Mouse (Mus musculus): ENCODE results near the gene Msx3. TPM values are rescaled to one million over a fixed set of nuclear protein-coding genes. Genes with fewer than 3 reads are reported as not detected.

Gene Msx3
- polyA plus RNA-seq, 1 experiment, result not detected

DNA sequence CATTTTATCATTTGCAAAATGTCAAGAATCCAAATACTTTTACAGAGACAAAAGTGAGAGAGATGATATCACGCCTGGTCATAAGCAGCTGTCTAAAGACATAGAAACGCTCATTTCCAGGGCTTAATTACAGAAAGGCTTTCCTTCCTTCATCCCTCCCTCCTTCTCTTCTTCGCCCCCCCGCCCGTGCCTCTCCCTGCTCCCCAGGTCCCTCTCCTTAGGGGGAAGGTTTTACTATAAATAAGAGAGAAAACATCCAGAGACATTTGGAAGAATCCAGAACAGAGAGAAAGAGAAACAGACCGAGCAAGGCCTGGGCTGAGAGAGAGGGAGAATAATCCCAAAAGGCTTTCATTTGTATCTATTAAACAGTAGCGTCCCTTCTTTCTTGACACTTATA lies 13.4 kb downstream of the Msx3 start:
- TF ChIP-seq CTCF (IDR thresholded peaks at IDR 0.05; ENCODE audit: control insufficient read depth, insufficient read depth, insufficient replicate concordance, low read depth, low read length) (no peak), POLR2A (IDR thresholded peaks at IDR 0.05; ENCODE audit: control insufficient read depth, low read depth, low read length) (no peak)
- no peak overlapping the region for H3K27ac ChIP-seq (ENCODE audit: control insufficient read depth, insufficient read depth, low read depth, low read length)
- peaks cover 2% of the 10 kb centered on the region for H3K36me3 ChIP-seq (ENCODE audit: control insufficient read depth, insufficient read depth, low read length)

DNA sequence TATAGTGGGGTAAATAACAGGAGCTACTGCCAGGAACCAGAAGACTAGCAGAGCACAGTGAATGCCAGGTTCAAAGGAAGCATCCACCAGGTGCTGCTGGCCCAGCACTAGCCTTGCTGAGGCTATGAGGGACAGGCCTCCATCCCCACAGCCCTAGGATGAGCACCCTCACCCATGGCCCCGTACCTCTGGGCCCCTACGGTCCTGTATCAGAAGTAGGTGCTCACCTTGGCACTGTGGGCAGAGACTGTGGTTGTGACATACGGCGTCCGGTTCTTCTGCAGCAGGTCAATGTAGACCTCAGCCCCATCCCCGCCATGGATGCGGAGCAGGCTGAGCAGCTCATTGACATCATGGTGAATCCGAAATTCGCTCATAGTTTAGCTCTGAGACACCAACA lies 15.5 kb downstream of the Msx3 start:
- H3K27ac ChIP-seq (ENCODE audit: control insufficient read depth, insufficient read depth, low read depth, low read length), result no peak overlapping the region
- H3K4me1 ChIP-seq (ENCODE audit: control insufficient read depth, insufficient read depth, low read length), result peaks cover 6% of the 10 kb centered on the region
- no peak overlapping the region for H3K4me3 ChIP-seq (ENCODE audit: control insufficient read depth, low read depth, low read length)
- no peaks in the 10 kb centered on the region for H3K27me3 ChIP-seq (ENCODE audit: control insufficient read depth, insufficient read depth, low read length)
- peaks cover 5% of the 10 kb centered on the region for H3K36me3 ChIP-seq (ENCODE audit: control insufficient read depth, insufficient read depth, low read length)
- TF ChIP-seq CTCF (IDR thresholded peaks at IDR 0.05; ENCODE audit: control insufficient read depth, insufficient read depth, insufficient replicate concordance, low read depth, low read length) (no peak), POLR2A (IDR thresholded peaks at IDR 0.05; ENCODE audit: control insufficient read depth, low read depth, low read length) (no peak)

More for the DNA sequence above, 13.4 kb downstream of the Msx3 start:
- no peaks in the 10 kb centered on the region for H3K27me3 ChIP-seq (ENCODE audit: control insufficient read depth, insufficient read depth, low read length)
- peak overlapping the region; percentile 94 for H3K4me3 ChIP-seq (ENCODE audit: control insufficient read depth, low read depth, low read length)
- H3K4me1 ChIP-seq (ENCODE audit: control insufficient read depth, insufficient read depth, low read length), result peaks cover 6% of the 10 kb centered on the region

DNA sequence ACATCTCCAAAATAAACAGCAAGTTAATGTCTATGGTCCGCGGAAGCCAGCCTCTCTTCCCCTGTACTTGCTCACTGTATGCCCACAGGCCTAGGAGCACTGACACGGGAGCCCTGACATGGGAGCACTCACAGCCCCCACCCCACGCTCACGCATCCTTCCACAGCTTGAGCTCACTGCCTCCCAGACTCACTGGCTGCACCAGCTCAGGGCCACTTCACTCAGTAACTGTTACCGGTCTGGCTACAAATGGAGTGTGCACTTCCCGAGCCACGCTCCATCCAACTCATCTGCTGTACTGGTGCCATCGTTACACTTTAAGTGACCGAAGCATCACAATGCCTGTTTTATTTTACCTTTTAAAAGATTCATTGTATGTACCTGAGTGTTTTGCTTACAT lies 16.5 kb downstream of the Msx3 start:
- no peak overlapping the region for H3K27ac ChIP-seq (ENCODE audit: control insufficient read depth, insufficient read depth, low read depth, low read length)
- TF ChIP-seq POLR2A (IDR thresholded peaks at IDR 0.05; ENCODE audit: control insufficient read depth, low read depth, low read length) (no peak), CTCF (IDR thresholded peaks at IDR 0.05; ENCODE audit: control insufficient read depth, insufficient read depth, insufficient replicate concordance, low read depth, low read length) (no peak)
- no peaks in the 10 kb centered on the region for H3K27me3 ChIP-seq (ENCODE audit: control insufficient read depth, insufficient read depth, low read length)
- H3K36me3 ChIP-seq (ENCODE audit: control insufficient read depth, insufficient read depth, low read length), result peaks cover 5% of the 10 kb centered on the region
- H3K4me1 ChIP-seq (ENCODE audit: control insufficient read depth, insufficient read depth, low read length), result peaks cover 6% of the 10 kb centered on the region
- no peak overlapping the region for H3K4me3 ChIP-seq (ENCODE audit: control insufficient read depth, low read depth, low read length)

DNA sequence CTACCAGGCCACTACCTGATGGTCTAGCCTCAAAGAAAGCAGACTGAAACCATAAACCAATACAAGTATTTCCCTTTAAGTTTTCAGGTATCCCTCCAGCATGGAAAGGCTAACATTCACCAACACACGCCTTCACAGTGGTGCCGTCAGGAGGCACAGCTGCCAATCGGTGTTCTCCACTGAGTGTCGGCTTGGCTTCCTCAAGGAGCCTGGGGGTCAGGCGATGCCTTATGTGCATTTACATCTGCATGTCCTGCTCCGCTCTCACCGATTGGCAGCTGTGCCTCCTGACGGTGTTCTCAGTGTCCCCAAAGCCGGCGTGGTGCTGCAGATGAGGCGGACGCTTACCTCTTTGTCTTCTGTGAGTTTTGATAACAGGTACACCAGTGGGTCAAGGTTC lies 17.1 kb downstream of the Msx3 start:
- H3K27ac ChIP-seq (ENCODE audit: control insufficient read depth, insufficient read depth, low read depth, low read length), result no peak overlapping the region
- no peaks in the 10 kb centered on the region for H3K27me3 ChIP-seq (ENCODE audit: control insufficient read depth, insufficient read depth, low read length)
- no peak overlapping the region for H3K4me3 ChIP-seq (ENCODE audit: control insufficient read depth, low read depth, low read length)
- H3K4me1 ChIP-seq (ENCODE audit: control insufficient read depth, insufficient read depth, low read length), result peaks cover 1% of the 10 kb centered on the region
- peaks cover 5% of the 10 kb centered on the region for H3K36me3 ChIP-seq (ENCODE audit: control insufficient read depth, insufficient read depth, low read length)
- TF ChIP-seq CTCF (IDR thresholded peaks at IDR 0.05; ENCODE audit: control insufficient read depth, insufficient read depth, insufficient replicate concordance, low read depth, low read length) (no peak), POLR2A (IDR thresholded peaks at IDR 0.05; ENCODE audit: control insufficient read depth, low read depth, low read length) (no peak)

DNA sequence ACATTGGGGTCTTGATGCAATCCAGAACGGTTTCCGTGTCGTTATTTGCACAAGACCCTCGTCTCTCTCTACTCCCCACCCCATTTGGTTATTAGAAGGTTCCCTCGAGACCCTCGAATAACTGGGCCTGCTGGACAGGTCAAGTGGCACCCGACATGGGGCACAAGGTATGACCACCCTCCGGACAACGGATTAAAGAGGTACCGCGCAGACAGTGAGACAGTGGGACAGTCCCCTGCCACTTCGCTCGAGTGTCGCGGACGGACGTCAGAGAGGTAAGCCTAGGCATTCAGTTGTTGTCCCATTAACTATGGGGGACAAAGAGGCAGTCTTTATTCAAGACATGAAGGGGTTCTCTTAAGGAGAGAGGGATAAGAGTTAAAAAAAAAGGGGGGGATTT lies 37.6 kb downstream of the Msx3 start:
- H3K4me3 ChIP-seq (ENCODE audit: control insufficient read depth, low read depth, low read length), result no peak overlapping the region
- H3K27ac ChIP-seq (ENCODE audit: control insufficient read depth, insufficient read depth, low read depth, low read length), result no peak overlapping the region
- H3K36me3 ChIP-seq (ENCODE audit: control insufficient read depth, insufficient read depth, low read length), result no peaks in the 10 kb centered on the region; the same call in 1 of the 2 replicates
- TF ChIP-seq POLR2A (IDR thresholded peaks at IDR 0.05; ENCODE audit: control insufficient read depth, low read depth, low read length) (no peak), CTCF (IDR thresholded peaks at IDR 0.05; ENCODE audit: control insufficient read depth, insufficient read depth, insufficient replicate concordance, low read depth, low read length) (no peak)
- no peaks in the 10 kb centered on the region for H3K27me3 ChIP-seq (ENCODE audit: control insufficient read depth, insufficient read depth, low read length)
- no peaks in the 10 kb centered on the region for H3K4me1 ChIP-seq (ENCODE audit: control insufficient read depth, insufficient read depth, low read length)

DNA sequence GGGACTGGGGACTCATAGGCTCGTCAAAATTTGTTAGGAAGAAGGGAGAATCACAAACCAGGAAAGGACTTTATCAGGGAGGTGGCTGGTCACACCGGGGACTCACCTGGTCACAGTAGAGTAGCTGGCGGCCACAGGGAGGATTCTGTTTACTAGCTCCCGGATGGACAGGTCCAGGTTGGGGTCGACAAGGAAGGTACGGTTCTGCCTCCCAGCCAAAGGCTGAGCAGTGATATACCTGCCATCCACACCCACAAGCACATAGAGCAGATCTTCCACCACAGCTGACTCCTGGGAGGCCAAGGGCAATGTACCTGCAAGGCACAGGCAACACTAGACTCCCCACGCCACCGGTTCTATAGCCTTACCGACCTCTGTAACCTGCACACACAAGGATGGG lies 41.1 kb downstream of the Msx3 start:
- H3K27me3 ChIP-seq (ENCODE audit: control insufficient read depth, insufficient read depth, low read length), result no peaks in the 10 kb centered on the region
- H3K36me3 ChIP-seq (ENCODE audit: control insufficient read depth, insufficient read depth, low read length), result no peaks in the 10 kb centered on the region; the same call in 1 of the 2 replicates
- no peak overlapping the region for H3K4me3 ChIP-seq (ENCODE audit: control insufficient read depth, low read depth, low read length)
- no peak overlapping the region for H3K27ac ChIP-seq (ENCODE audit: control insufficient read depth, insufficient read depth, low read depth, low read length)
- TF ChIP-seq POLR2A (IDR thresholded peaks at IDR 0.05; ENCODE audit: control insufficient read depth, low read depth, low read length), result no peak
- no peak for TF ChIP-seq CTCF (IDR thresholded peaks at IDR 0.05; ENCODE audit: control insufficient read depth, insufficient read depth, insufficient replicate concordance, low read depth, low read length)
- no peaks in the 10 kb centered on the region for H3K4me1 ChIP-seq (ENCODE audit: control insufficient read depth, insufficient read depth, low read length)

DNA sequence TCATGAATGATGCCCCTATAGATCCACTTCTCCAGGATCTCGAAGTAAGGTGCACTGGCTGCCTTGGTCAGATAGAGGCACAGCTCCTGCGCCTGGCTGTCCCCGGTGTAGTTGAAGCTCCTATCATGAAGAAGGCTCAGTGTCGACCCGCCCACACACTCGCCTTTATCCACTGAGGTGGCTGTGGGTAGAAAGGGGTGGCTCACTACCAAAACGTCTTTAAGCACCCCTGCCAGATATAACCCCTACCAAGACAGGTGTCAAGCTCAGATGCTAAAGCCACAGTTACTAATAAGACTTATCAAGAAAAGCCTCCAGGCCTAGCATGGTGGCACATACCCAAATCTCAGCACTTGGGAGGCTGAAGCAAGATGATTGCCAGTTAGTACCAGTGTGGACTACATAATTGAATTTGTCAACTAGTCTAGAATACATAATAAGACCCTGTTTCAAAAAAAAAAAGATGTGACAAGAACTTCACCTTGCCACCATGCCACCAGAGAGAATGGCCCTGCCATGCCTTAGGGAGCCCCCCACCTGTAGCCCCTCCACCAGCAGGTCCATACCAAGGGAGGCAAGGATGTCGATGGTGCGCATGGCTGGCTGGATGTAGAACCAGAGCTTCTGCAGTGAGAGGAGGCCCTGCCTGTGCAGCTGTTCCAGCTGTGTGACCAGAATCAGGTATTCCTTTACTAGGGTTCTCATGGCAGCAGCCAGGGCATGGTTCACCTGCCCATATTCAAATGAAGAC lies 41.9 kb downstream of the Msx3 start:
- no peaks in the 10 kb centered on the region; the same call in 1 of the 2 replicates for H3K36me3 ChIP-seq (ENCODE audit: control insufficient read depth, insufficient read depth, low read length)
- no peak for TF ChIP-seq CTCF (IDR thresholded peaks at IDR 0.05; ENCODE audit: control insufficient read depth, insufficient read depth, insufficient replicate concordance, low read depth, low read length)
- TF ChIP-seq POLR2A (IDR thresholded peaks at IDR 0.05; ENCODE audit: control insufficient read depth, low read depth, low read length), result no peak

More for the DNA sequence above, 41.9 kb downstream of the Msx3 start:
- no peaks in the 10 kb centered on the region for H3K27me3 ChIP-seq (ENCODE audit: control insufficient read depth, insufficient read depth, low read length)
- H3K4me3 ChIP-seq (ENCODE audit: control insufficient read depth, low read depth, low read length), result no peak overlapping the region; the same call in 1 of the 2 replicates
- H3K27ac ChIP-seq (ENCODE audit: control insufficient read depth, insufficient read depth, low read depth, low read length), result no peak overlapping the region
- no peaks in the 10 kb centered on the region for H3K4me1 ChIP-seq (ENCODE audit: control insufficient read depth, insufficient read depth, low read length)
